Mouse (Mus musculus) heart, adult 2 months (tissue): Measurements from ENCODE around the gene Micu1. TPM values are rescaled to one million over a fixed set of nuclear protein-coding genes. Genes with fewer than 3 reads are reported as not detected.
"Not testable (repeated sequence)": the region's sequence is repeated elsewhere in the genome, so short reads cannot be mapped to it uniquely, and the experiment has no call there.

ENCODE experiments used
- DNase-seq, 2 experiments: peaks; one replicate each; pipeline ENCODE4 v3.0.0; 2021
- H3K27ac ChIP-seq: fragments of 200-600 bp; 2 replicates; pipeline ENCODE4 v1.8.1; 2022
- H3K27me3 ChIP-seq: fragments of 200-500 bp; 2 replicates; pipeline ENCODE4 v1.6.1; 2012; ENCODE audit warnings: mild to moderate bottlenecking, low read length, inconsistent platforms, mixed read lengths; ENCODE audit not compliant: control insufficient read depth, insufficient read depth
- H3K36me3 ChIP-seq: fragments of 200-500 bp; 2 replicates; pipeline ENCODE4 v1.6.1; 2012; ENCODE audit warnings: low read length, inconsistent platforms; ENCODE audit not compliant: control insufficient read depth, insufficient read depth
- H3K4me1 ChIP-seq: fragments of 200-500 bp; 2 replicates; pipeline ENCODE4 v1.6.1; 2011; ENCODE audit warnings: low read length; ENCODE audit not compliant: control insufficient read depth, insufficient read depth
- H3K4me3 ChIP-seq: fragments of 200-600 bp; 2 replicates; pipeline ENCODE4 v1.8.1; 2022
- H3K79me2 ChIP-seq: fragments of 200-500 bp; replicated peaks from 2 replicates; pipeline ENCODE4 v1.6.1; 2012; ENCODE audit warnings: mild to moderate bottlenecking, inconsistent platforms, low read length, moderate library complexity, mixed read lengths; ENCODE audit not compliant: control insufficient read depth, insufficient read depth
- H3K9ac ChIP-seq: fragments of 200-500 bp; 2 replicates; pipeline ENCODE4 v1.6.1; 2012; ENCODE audit warnings: low read depth, mild to moderate bottlenecking, control low read depth, inconsistent platforms, low read length, mixed read lengths
- CTCF ChIP-seq: fragments of 200-600 bp; IDR thresholded peaks from 2 replicates; pipeline ENCODE4 v1.8.1; 2022; ENCODE audit warnings: antibody characterized with exemption, mild to moderate bottlenecking, moderate library complexity
- EP300 ChIP-seq: fragments of 200-500 bp; IDR thresholded peaks from 2 replicates; pipeline ENCODE4 v1.6.1; 2011; ENCODE audit warnings: low read depth, low read length, control low read depth; ENCODE audit not compliant: insufficient read depth
- POLR2A ChIP-seq: fragments of 200-500 bp; IDR thresholded peaks from 2 replicates; pipeline ENCODE4 v1.6.1; 2011; ENCODE audit warnings: mild to moderate bottlenecking, low read depth, low read length, control low read depth; ENCODE audit not compliant: insufficient read depth
- WGBS: fragments of 180-500 bp; shearing (Covaris S2); methylation state at CpG from one replicate; pipeline ENCODE4 v1.1.7; 2018; 5-methylcytosine and 5-hydroxymethylcytosine counted together
- intact Hi-C: fragments of 180-260 bp; cut with DNase I; formaldehyde crosslinking; loops from one replicate; pipeline ENCODE4 v1.15.1; 2025
- polyA plus RNA-seq: library from polyadenylated mRNA; depleted of rRNA; stranded (reverse); fragments of >200 nt; gene quantifications from 2 replicates; pipeline ENCODE4 v1.2.3, GENCODE M21; 2012
- total RNA-seq, 2 experiments: library from RNA; stranded (reverse); gene quantifications; 2 replicates each; pipeline ENCODE4 v1.2.3; 2021

Gene Micu1
- total and polyA plus RNA-seq, 3 experiments = 14.1 to 19.7 (median 17.6) TPM

- TF ChIP-seq CTCF (no peak), POLR2A (no peak), EP300 (no peak)
Measured at GRCm38 (mm10) chr10:59668491-59668890, 33.8 kb upstream of the Micu1 start.

GRCm38 (mm10) chr10:59677836-59678235 is 24.4 kb upstream of the Micu1 start:
- H3K9ac ChIP-seq = no peak overlapping the region
- H3K27me3 ChIP-seq = no peaks in the 10 kb centered on the region
- H3K27ac ChIP-seq = no peak overlapping the region
- TF ChIP-seq CTCF = no peak
- TF ChIP-seq EP300 = no peak
- TF ChIP-seq POLR2A = no peak
- no peaks in the 10 kb centered on the region for H3K4me1 ChIP-seq
- H3K36me3 ChIP-seq = no peaks in the 10 kb centered on the region
- DNase-seq = no peak
- WGBS = 76% methylated on average over 1 of the region's 1 CpGs
- intact Hi-C loops = no loop called here
- no peak overlapping the region for H3K4me3 ChIP-seq
- no peaks in the 10 kb centered on the region for H3K79me2 ChIP-seq

More at GRCm38 (mm10) chr10:59668491-59668890, 33.8 kb upstream of the Micu1 start:
- no peaks in the 10 kb centered on the region for H3K36me3 ChIP-seq
- WGBS = 71% methylated on average over 7 of the region's 7 CpGs
- no peaks in the 10 kb centered on the region for H3K79me2 ChIP-seq
- no peaks in the 10 kb centered on the region for H3K27me3 ChIP-seq
- no peak for DNase-seq
- no peak overlapping the region for H3K4me3 ChIP-seq
- H3K27ac ChIP-seq = no peak overlapping the region
- intact Hi-C loops = no loop called here
- peaks cover 1% of the 10 kb centered on the region; the same call in 1 of the 2 replicates for H3K4me1 ChIP-seq
- no peak overlapping the region for H3K9ac ChIP-seq

- Histone ChIP-seq H3K27ac (no peak overlapping the region), H3K9ac (no peak overlapping the region), H3K4me3 (no peak overlapping the region), H3K36me3 (no peaks in the 10 kb centered on the region), H3K4me1 (no peaks in the 10 kb centered on the region), H3K79me2 (no peaks in the 10 kb centered on the region), H3K27me3 (no peaks in the 10 kb centered on the region)
- TF ChIP-seq POLR2A (no peak), CTCF (no peak), EP300 (no peak)
- no peak for DNase-seq
- WGBS = 61% methylated on average over 2 of the region's 2 CpGs
- intact Hi-C loops = no loop called here
Measured at GRCm38 (mm10) chr10:59679189-59679588, 23.1 kb upstream of the Micu1 start.

GRCm38 (mm10) chr10:59685586-59685985 is 16.7 kb upstream of the Micu1 start:
- intact Hi-C loops, H3K27me3 ChIP-seq, H3K9ac ChIP-seq, H3K4me1 ChIP-seq, H3K4me3 ChIP-seq, DNase-seq, H3K36me3 ChIP-seq, H3K79me2 ChIP-seq, H3K27ac ChIP-seq: not testable (repeated sequence)
- 96% methylated on average over 3 of the region's 3 CpGs for WGBS

GRCm38 (mm10) chr10:59687126-59687525 is 15.2 kb upstream of the Micu1 start:
- Histone ChIP-seq H3K79me2 (no peaks in the 10 kb centered on the region), H3K9ac (no peak overlapping the region), H3K4me1 (no peaks in the 10 kb centered on the region), H3K27ac (no peak overlapping the region), H3K27me3 (no peaks in the 10 kb centered on the region), H3K4me3 (no peak overlapping the region), H3K36me3 (no peaks in the 10 kb centered on the region)
- WGBS = 89% methylated on average over 2 of the region's 2 CpGs
- DNase-seq = no peak
- no peak for TF ChIP-seq EP300
- TF ChIP-seq CTCF = no peak
- no peak for TF ChIP-seq POLR2A
- intact Hi-C loops = no loop called here

GRCm38 (mm10) chr10:59689836-59690235 is 12.4 kb upstream of the Micu1 start:
- H3K79me2 ChIP-seq = no peaks in the 10 kb centered on the region
- WGBS = 65% methylated on average over 6 of the region's 6 CpGs
- no peak for TF ChIP-seq CTCF
- no peak for TF ChIP-seq POLR2A
- TF ChIP-seq EP300 = no peak
- H3K36me3 ChIP-seq = no peaks in the 10 kb centered on the region
- H3K4me1 ChIP-seq = no peaks in the 10 kb centered on the region
- no peak overlapping the region for H3K27ac ChIP-seq
- no peak overlapping the region for H3K9ac ChIP-seq
- intact Hi-C loops = no loop called here
- DNase-seq = no peak
- H3K4me3 ChIP-seq = no peak overlapping the region
- H3K27me3 ChIP-seq = no peaks in the 10 kb centered on the region
